Mouse (Mus musculus): Measurements from ENCODE around the gene Cdh23. TPM values are rescaled to one million over a fixed set of nuclear protein-coding genes. Genes with fewer than 3 reads are reported as not detected.

The Cdh23 gene
- total RNA-seq, 1 experiment from 2014 or later: not detected

- ATAC-seq (replicated peaks; ENCODE audit: low read depth, poor library complexity, severe bottlenecking): no peak
These were observed 316.8 kb downstream of the Cdh23 start for GRCm38 (mm10) chr10:60379419-60379957.

- 0 out of 2 replicates have a peak, but pooled peaks have one; percentile 3 for ATAC-seq (replicated peaks; ENCODE audit: low read depth, poor library complexity, severe bottlenecking)
These were observed 319.6 kb downstream of the Cdh23 start for GRCm38 (mm10) chr10:60376704-60377103.

GRCm38 (mm10) chr10:60373937-60374578, 322.2 kb downstream of the Cdh23 start:
- ATAC-seq (replicated peaks; ENCODE audit: low read depth, poor library complexity, severe bottlenecking): no peak

DNA sequence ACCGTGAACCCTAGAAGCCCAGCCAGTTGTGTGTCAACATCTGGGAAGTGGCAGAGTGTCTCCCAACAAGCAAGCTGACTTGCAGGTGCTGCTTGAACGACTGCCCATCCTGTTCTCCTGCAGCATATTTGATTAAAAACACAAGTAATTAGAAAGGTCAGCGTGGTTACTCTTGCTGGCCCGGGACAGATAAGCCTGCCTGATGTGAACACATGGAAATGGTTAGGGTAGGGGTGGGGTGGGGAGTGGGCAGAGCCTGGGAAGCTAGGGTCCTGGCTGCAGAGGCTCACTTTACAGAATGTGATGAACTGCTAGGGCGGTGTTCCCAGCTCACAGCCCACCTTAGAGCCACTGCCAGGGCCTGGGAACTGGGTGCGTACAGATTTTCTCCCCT, 322.8 kb downstream of the Cdh23 start:
- no peak for ATAC-seq (replicated peaks; ENCODE audit: low read depth, poor library complexity, severe bottlenecking)

DNA sequence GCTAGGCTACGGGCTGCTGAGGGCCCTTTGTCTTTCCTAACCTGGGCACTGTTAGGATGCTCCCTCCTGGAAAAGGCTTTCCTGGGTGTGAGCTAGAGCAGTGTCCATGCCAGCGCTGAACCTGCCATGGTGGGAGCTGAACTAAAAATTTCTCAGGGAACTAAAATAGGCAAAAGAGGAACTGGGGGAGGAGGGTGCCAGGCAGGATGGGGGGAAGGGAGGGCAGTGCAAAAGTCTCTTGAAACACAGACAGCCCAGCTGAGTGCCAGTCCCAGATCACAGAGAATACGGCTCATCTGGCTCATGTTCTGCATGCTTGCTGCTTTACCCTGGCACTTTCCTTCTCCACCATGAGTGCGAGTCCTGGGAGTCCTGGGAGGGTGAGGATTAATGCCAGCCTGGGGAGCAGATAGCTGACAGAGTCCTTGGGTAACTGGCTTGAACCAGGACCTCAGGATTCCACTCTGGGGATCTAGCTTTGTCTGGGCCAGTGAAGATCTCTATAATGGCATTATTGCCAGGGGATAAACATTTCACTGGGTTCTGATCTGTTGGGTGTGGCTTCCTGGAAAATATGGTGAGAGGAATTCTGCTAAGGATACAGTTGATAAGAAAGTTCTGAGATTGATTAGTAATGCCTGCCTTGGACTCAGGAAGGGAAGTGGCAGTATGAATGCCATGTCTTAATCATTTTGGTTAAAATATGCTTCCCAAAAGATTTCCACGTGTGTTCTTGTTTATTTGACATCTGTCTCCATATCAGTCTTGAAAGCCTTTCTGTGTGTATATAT, 324.5 kb downstream of the Cdh23 start:
- peak; percentile 44 for ATAC-seq (replicated peaks; ENCODE audit: low read depth, poor library complexity, severe bottlenecking)

DNA sequence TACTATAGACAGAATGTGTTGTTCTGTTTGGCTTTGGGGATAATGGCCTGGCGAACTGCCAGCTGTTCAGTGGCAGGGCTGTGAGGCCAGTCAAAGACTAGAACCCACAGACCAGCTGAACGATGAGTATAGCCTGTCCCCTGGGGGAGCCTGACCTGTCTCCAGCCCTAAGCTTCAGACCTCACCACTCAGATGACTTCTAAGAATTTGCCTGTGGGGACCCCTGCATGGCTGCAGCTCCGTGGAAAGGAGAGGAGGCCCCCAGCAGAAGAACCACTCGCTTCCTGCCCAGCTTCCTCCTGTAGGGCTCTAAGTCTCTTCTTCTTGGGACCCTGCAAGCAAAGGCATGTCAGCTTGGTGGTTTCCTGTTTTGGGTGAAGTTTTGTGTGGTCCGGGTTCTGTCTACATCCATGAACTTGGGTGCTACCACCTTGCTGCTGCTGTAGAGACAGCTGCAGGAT, 325.7 kb downstream of the Cdh23 start:
- peak; percentile 15 for ATAC-seq (replicated peaks; ENCODE audit: low read depth, poor library complexity, severe bottlenecking)

- no peak for ATAC-seq (replicated peaks; ENCODE audit: low read depth, poor library complexity, severe bottlenecking)
These were observed 326.2 kb downstream of the Cdh23 start for GRCm38 (mm10) chr10:60370098-60370497.

DNA sequence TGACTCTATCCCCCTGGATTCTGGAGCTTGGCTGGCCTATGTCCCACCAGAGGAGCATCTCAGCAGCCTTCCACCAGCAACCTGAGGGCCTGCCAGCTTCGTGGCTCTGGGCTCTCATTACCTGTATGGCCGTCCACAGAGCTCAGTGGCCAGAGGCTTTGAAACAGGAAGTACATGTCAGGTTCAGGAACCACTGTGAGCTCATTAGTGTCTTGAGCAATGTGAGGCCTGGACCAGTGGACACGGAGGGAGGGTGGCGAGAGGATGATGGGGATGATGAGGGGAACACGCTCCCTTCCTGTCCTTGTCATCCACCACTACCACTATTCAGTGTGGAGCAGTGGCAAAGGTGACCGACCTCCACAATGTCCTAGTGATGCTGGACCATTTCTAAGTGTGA, 326.9 kb downstream of the Cdh23 start:
- ATAC-seq (replicated peaks; ENCODE audit: low read depth, poor library complexity, severe bottlenecking): no peak

DNA sequence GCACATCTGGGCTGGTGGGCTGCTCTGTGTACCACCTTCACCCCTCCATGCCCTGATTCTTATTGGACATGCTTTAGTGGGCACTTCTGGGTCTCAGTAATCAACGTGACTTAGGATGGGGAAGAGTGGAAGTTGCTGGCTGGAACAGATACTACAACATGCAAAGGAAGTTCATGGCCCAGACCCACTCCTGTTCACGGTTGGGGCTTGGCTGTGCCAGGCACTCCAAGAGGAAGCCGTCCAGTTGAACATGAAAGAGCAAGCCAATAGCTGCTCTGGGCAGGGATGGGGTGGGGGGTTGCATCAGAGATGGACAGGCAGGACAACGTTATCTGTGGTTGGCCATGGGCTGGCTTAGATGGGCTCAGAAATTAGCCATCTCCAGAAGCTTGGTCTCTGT, 328.4 kb downstream of the Cdh23 start:
- ATAC-seq (replicated peaks; ENCODE audit: low read depth, poor library complexity, severe bottlenecking): no peak

DNA sequence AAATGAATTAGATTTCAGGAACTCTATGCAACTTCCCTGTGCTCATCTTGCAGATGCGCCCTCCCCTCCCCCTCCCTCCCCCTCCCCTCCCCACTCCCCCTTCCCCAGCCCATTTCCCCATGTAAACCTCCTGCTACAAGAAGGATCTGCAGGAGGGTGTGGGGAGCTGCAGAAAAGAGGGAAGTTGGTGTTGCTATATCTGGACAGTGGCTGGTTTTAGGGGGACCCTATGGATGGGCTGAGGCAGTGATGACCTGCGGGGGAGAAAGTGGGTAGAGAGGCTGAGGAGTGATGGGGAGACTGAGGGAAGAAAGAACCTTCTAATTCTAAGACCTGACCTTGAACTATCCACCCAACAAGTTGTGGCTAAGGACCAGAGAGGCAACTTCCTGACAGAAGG, 329.1 kb downstream of the Cdh23 start:
- ATAC-seq (replicated peaks; ENCODE audit: low read depth, poor library complexity, severe bottlenecking): peak; percentile 30

- ATAC-seq (replicated peaks; ENCODE audit: low read depth, poor library complexity, severe bottlenecking): no peak
These were observed 332.9 kb downstream of the Cdh23 start for GRCm38 (mm10) chr10:60363426-60363825.

DNA sequence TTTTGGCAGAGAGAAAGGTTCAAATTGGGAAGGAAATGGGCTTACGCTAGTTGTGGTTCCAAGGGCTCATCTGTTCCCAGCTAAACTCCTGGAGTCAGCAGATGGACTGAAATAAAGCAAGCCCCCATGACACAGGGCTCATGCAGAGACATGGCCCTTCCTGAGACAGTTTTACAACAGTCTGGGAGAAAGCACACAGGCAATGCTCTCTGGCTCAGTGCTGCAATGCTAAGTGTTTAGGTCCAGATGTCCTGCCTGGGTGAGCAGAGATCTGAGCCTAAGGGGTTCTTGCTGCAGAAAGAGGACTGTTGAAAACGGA, 334.0 kb downstream of the Cdh23 start:
- 0 out of 2 replicates have a peak, but pooled peaks have one; percentile 12 for ATAC-seq (replicated peaks; ENCODE audit: low read depth, poor library complexity, severe bottlenecking)

DNA sequence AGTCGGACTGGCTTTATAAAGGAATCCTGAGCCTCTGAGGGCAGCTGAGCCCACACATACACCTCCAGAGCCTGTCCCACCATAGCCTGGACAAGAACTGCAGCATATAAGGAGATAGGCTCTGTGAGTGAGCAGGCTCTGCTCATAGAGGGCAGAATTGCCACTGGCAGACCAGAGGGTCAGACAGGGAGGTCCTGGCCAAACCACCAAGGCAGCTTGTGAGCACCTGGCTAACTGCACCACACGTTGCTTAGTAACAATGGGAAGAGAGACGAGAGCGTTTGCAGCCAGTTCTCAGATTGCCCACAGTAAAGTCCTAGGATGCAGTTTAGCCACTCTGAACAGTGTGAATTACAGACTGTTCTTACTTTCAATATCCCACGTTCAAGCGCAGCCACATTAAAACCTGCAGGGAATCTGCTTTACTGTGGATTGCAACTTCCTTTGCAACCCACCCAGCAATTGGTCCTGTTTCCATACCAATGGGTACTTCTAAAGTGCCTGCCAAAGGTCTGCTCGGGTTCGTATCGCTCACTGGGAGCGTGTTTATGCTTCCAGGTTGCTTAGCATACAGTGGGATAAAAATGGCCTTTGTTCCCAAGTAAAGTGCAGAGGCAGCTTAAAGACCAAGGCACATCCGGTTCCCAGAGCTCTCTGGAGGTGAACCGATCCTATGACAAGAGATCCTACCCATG, 334.5 kb downstream of the Cdh23 start:
- ATAC-seq (replicated peaks; ENCODE audit: low read depth, poor library complexity, severe bottlenecking): no peak

GRCm38 (mm10) chr10:60358776-60359175, 337.5 kb downstream of the Cdh23 start:
- ATAC-seq (replicated peaks; ENCODE audit: low read depth, poor library complexity, severe bottlenecking): no peak

DNA sequence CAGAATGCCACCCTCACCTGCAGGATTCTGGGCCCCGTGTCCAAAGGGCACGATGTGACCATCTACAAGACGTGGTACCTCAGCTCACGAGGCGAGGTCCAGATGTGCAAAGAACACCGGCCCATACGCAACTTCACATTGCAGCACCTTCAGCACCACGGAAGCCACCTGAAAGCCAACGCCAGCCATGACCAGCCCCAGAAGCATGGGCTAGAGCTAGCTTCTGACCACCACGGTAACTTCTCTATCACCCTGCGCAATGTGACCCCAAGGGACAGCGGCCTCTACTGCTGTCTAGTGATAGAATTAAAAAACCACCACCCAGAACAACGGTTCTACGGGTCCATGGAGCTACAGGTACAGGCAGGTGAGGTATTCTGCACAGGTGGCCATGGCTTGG, 338.4 kb downstream of the Cdh23 start:
- no peak for ATAC-seq (replicated peaks; ENCODE audit: low read depth, poor library complexity, severe bottlenecking)

DNA sequence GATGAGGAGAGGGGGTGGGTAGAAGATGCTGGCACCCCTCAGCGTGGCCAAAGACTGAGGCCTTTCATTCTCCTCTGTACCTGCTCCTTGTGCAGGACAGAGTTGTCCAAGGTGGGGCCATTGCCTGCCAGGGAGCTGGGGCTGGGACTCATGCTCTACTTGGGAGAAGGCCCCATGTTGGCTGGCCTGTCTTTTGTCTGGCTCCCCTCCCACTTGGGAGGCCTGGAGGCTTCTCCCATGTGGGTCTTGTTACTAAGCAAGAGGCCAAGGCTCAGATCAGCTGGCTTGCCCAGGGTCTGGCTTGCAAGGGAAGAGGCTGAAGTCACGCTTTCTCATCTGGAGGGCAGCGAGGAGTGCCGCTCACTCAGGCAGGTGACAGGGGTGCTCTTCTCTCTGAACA, 338.8 kb downstream of the Cdh23 start:
- no peak for ATAC-seq (replicated peaks; ENCODE audit: low read depth, poor library complexity, severe bottlenecking)

- no peak for ATAC-seq (replicated peaks; ENCODE audit: low read depth, poor library complexity, severe bottlenecking)
These were observed 341.2 kb downstream of the Cdh23 start for GRCm38 (mm10) chr10:60354881-60355677.

DNA sequence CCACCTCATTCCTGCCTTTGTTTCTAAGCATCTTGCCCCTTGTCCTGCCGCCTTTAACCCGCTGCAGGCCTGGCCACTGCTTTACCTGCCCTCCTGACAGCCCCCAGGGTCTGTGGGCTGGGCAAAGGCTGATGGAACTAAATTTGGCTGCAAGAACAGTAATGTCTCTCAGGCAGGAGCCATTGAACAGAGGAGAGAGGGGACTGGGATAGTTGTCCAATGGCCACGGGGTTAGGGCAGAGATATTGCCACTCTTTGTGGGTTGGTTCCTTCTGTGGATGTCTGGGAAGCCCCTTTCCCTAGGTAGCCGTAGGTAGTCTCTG, 342.3 kb downstream of the Cdh23 start:
- no peak for ATAC-seq (replicated peaks; ENCODE audit: low read depth, poor library complexity, severe bottlenecking)

GRCm38 (mm10) chr10:60353241-60354002, 342.9 kb downstream of the Cdh23 start:
- ATAC-seq (replicated peaks; ENCODE audit: low read depth, poor library complexity, severe bottlenecking): no peak

Data from common myeloid progenitor, adult 5-6 weeks (primary cell).